Mouse (Mus musculus) CH12.LX (cell line): ENCODE data around the gene Sarnp. TPM values are rescaled to one million over a fixed set of nuclear protein-coding genes. Genes with fewer than 3 reads are reported as not detected.

Experiments used
- DNase-seq: peaks from one replicate; pipeline ENCODE4 v3.0.0-alpha.2; 2013; ENCODE audit errors: extremely low read depth
- H3K27ac ChIP-seq: 2 replicates; pipeline ENCODE4 v1.5.1; 2012; ENCODE audit warnings: low read depth, mild to moderate bottlenecking, control low read depth, moderate library complexity; ENCODE audit not compliant: insufficient read depth
- H3K27me3 ChIP-seq: replicated peaks from 2 replicates; pipeline ENCODE3; 2012; ENCODE audit warnings: inconsistent platforms
- H3K36me3 ChIP-seq, 2 experiments: replicated peaks in 1 of 2; 2 replicates each; pipeline versions ENCODE3 to v1.6.1; 2012; ENCODE audit warnings: inconsistent platforms in 1 of 2, low read length in 1 of 2, mild to moderate bottlenecking in 1 of 2, mixed read lengths in 1 of 2, moderate library complexity in 1 of 2; ENCODE audit not compliant: control insufficient read depth in 1 of 2, insufficient read depth in 1 of 2
- H3K4me1 ChIP-seq, 2 experiments: 2 replicates each; pipeline ENCODE4 v1.6.1; 2012; ENCODE audit warnings: inconsistent platforms in 1 of 2, moderate library complexity in 1 of 2; ENCODE audit not compliant: insufficient read depth in 2 of 2, control insufficient read depth in 1 of 2
- H3K4me2 ChIP-seq: 2 replicates; pipeline ENCODE4 v1.6.1; 2012; ENCODE audit warnings: low read depth, mild to moderate bottlenecking, control low read depth; ENCODE audit not compliant: poor library complexity, insufficient read depth, severe bottlenecking
- H3K4me3 ChIP-seq, 3 experiments: fragments of 150-350 bp in 1 of 3; sonication (generic) in 1 of 3; replicated peaks in 1 of 3; 2 replicates each; pipeline versions ENCODE3 to v1.5.1; 2011 to 2012; ENCODE audit warnings: low read depth in 2 of 3, low read length in 2 of 3, mild to moderate bottlenecking in 2 of 3, moderate library complexity in 2 of 3, control low read depth in 1 of 3, improper control_type of control experiment in 1 of 3, inconsistent platforms in 1 of 3, mixed read lengths in 1 of 3; ENCODE audit not compliant: poor library complexity in 1 of 3
- H3K79me2 ChIP-seq: replicated peaks from 2 replicates; pipeline ENCODE4 v1.6.1; 2012; ENCODE audit warnings: mild to moderate bottlenecking, moderate library complexity; ENCODE audit not compliant: control insufficient read depth, poor library complexity, insufficient read depth, severe bottlenecking; ENCODE audit errors: extremely low read depth
- H3K9ac ChIP-seq: 2 replicates; pipeline ENCODE4 v1.6.1; 2012; ENCODE audit warnings: low read depth, mild to moderate bottlenecking, control low read depth, moderate library complexity; ENCODE audit not compliant: insufficient read depth
- H3K9me3 ChIP-seq: replicated peaks from 2 replicates; pipeline ENCODE3; 2012; ENCODE audit warnings: low read length, inconsistent platforms, mixed read lengths
- E2F4 ChIP-seq: IDR thresholded peaks from 2 replicates; pipeline ENCODE4 v1.6.1; 2011; ENCODE audit warnings: low read depth, low read length, improper control_type of control experiment; ENCODE audit not compliant: insufficient replicate concordance
- RAD21 ChIP-seq: IDR thresholded peaks from 2 replicates; pipeline ENCODE4 v1.6.1; 2011; ENCODE audit warnings: low read depth, mild to moderate bottlenecking, low read length, improper control_type of control experiment, moderate library complexity
- ZC3H11A ChIP-seq: IDR thresholded peaks from 2 replicates; pipeline ENCODE4 v1.6.1; 2012; ENCODE audit warnings: low read depth, mild to moderate bottlenecking, inconsistent platforms, low read length, improper control_type of control experiment
- dilution Hi-C: fragments of 300-500 bp; cut with MboI; formaldehyde crosslinking; loops from 2 replicates; pipeline ENCODE4 v1.14.3; 2020; ENCODE audit warnings: low sequenced_read_pairs; ENCODE audit not compliant: extremely low pct_unique_long_range_greater_than_20kb, extremely low pct_ligation_motif_present
- in situ Hi-C: fragments of 300-500 bp; cut with MboI; formaldehyde crosslinking; loops from 3 replicates; pipeline ENCODE4 v1.14.3; 2019; ENCODE audit warnings: low sequenced_read_pairs, low pct_ligation_motif_present, low pct_unique_long_range_greater_than_20kb, mixed read lengths
- polyA plus RNA-seq: library from polyadenylated mRNA; unstranded; fragments of >175 nt; gene quantifications from 2 replicates; pipeline ENCODE4 v1.2.1, GENCODE M21; 2012; ENCODE audit warnings: low read depth; ENCODE audit not compliant: insufficient read length
- total RNA-seq, 2 experiments: library from RNA; depleted of rRNA; stranded (reverse); fragments of 300-350 nt in 1 of 2; fragments of >200 nt in 1 of 2; gene quantifications; 2 replicates each; pipeline ENCODE4 v1.2.3; 2012 to 2014

The Sarnp gene
- total and polyA plus RNA-seq, 3 experiments = 75.4 to 283 (median 170) TPM

DNA sequence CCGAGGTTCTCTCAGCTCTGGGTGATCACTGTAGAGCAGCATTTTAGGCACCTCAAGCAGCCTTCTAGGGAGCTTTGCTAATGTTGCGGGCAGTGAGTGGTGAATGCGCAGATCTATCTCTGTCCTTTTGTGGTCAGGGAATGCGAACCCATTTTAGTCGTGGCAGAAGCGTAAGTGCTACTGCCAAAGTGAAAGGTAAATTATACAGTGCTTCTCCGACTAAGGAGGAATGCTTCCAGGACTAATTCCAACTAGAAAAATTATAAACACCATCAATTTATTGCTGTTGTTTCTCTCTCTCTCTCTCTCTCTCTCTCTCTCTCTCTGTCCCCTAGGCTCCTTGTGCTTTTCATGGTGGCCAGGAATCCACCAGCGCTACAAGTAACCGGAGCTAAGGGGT lies 106.8 kb downstream of the Sarnp start, which contains the start of gene Bloc1s1:
Gene Bloc1s1 (minus strand): TSS at position 101 of the 400 bp plus-strand sequence.
- no peak for DNase-seq
- Histone ChIP-seq H3K4me2 (peak within 1 kb of the TSS; percentile 80), H3K79me2 (no peaks in the 10 kb centered on the region), H3K9ac (peak within 1 kb of the TSS; percentile 96), H3K4me1 (peaks cover 6 to 21% of the 10 kb centered on the region in 2 experiments), H3K27ac (peak within 1 kb of the TSS; percentile 64), H3K36me3 (peaks cover 0 to 24% of the 10 kb centered on the region in 2 experiments), H3K4me3 (peak within 1 kb of the TSS; percentile 81 to 91 (median 85)), H3K27me3 (peaks cover 11% of the 10 kb centered on the region), H3K9me3 (no peaks in the 10 kb centered on the region)
- TF ChIP-seq ZC3H11A (no peak), RAD21 (no peak), E2F4 (no peak)
- in situ Hi-C loops = no loop called here
- dilution Hi-C loops = no loop called here

Other genes with a start within 250 kb of the Sarnp start
Only the 20 nearest of the 23 such genes appear.
- gene Rps26, start 190.6 kb upstream of the Sarnp start, total RNA-seq (2012; rRNA removed) = 2,580 and 2,987 TPM in 2 replicates
- gene Rps26, start 190.6 kb upstream of the Sarnp start, total RNA-seq (2014; rRNA removed) = 1,667 and 1,906 TPM in 2 replicates
- gene Rps26, start 190.6 kb upstream of the Sarnp start, polyA plus RNA-seq = 2,220 and 2,250 TPM in 2 replicates
- 0.08 and 0.13 TPM in 2 replicates for gene Ikzf4, start 171.3 kb upstream of the Sarnp start, total RNA-seq (2012; rRNA removed)
- 0.09 TPM in 1 of 2 replicates, not detected in the other for gene Ikzf4, start 171.3 kb upstream of the Sarnp start, total RNA-seq (2014; rRNA removed)
- gene Ikzf4, start 171.3 kb upstream of the Sarnp start, polyA plus RNA-seq = 0.57 and 1.5 TPM in 2 replicates
- gene Suox, start 143.3 kb upstream of the Sarnp start, total RNA-seq (2012; rRNA removed) = 8.3 and 10.5 TPM in 2 replicates
- gene Suox, start 143.3 kb upstream of the Sarnp start, total RNA-seq (2014; rRNA removed) = 10.9 and 11.4 TPM in 2 replicates
- gene Suox, start 143.3 kb upstream of the Sarnp start, polyA plus RNA-seq = 9.0 TPM in 2 replicates
- gene Rab5b, start 121.1 kb upstream of the Sarnp start, total RNA-seq (2012; rRNA removed) = 22.0 and 27.4 TPM in 2 replicates
- 28.9 and 34.4 TPM in 2 replicates for gene Rab5b, start 121.1 kb upstream of the Sarnp start, total RNA-seq (2014; rRNA removed)
- gene Rab5b, start 121.1 kb upstream of the Sarnp start, polyA plus RNA-seq = 20.4 and 20.6 TPM in 2 replicates
- 7.1 and 7.6 TPM in 2 replicates for gene Pmel, start 113.1 kb upstream of the Sarnp start, total RNA-seq (2012; rRNA removed)
- 5.3 and 5.5 TPM in 2 replicates for gene Pmel, start 113.1 kb upstream of the Sarnp start, total RNA-seq (2014; rRNA removed)
- 8.8 and 9.4 TPM in 2 replicates for gene Pmel, start 113.1 kb upstream of the Sarnp start, polyA plus RNA-seq
- 38.9 and 47.1 TPM in 2 replicates for gene Cdk2, start 112.3 kb upstream of the Sarnp start, total RNA-seq (2012; rRNA removed)
- 79.3 and 86.9 TPM in 2 replicates for gene Cdk2, start 112.3 kb upstream of the Sarnp start, total RNA-seq (2014; rRNA removed)
- 75.3 and 89.2 TPM in 2 replicates for gene Cdk2, start 112.3 kb upstream of the Sarnp start, polyA plus RNA-seq
- 5.9 and 6.6 TPM in 2 replicates for gene Dgka, start 72.5 kb upstream of the Sarnp start, total RNA-seq (2012; rRNA removed)
- 3.4 TPM in 2 replicates for gene Dgka, start 72.5 kb upstream of the Sarnp start, total RNA-seq (2014; rRNA removed)
- gene Dgka, start 72.5 kb upstream of the Sarnp start, polyA plus RNA-seq = 9.0 and 9.5 TPM in 2 replicates
- 52.8 and 63.1 TPM in 2 replicates for gene Pym1, start 69.4 kb upstream of the Sarnp start, total RNA-seq (2012; rRNA removed)
- 84.9 and 87.8 TPM in 2 replicates for gene Pym1, start 69.4 kb upstream of the Sarnp start, total RNA-seq (2014; rRNA removed)
- 75.6 and 86.6 TPM in 2 replicates for gene Pym1, start 69.4 kb upstream of the Sarnp start, polyA plus RNA-seq
- 0.76 and 1.3 TPM in 2 replicates for gene Mmp19, start 26.4 kb upstream of the Sarnp start, total RNA-seq (2012; rRNA removed)
- 0.39 and 0.50 TPM in 2 replicates for gene Mmp19, start 26.4 kb upstream of the Sarnp start, total RNA-seq (2014; rRNA removed)
- 0.57 and 0.72 TPM in 2 replicates for gene Mmp19, start 26.4 kb upstream of the Sarnp start, polyA plus RNA-seq
- 33.4 and 33.7 TPM in 2 replicates for gene Dnajc14, start 13.3 kb upstream of the Sarnp start, total RNA-seq (2012; rRNA removed)
- 24.8 and 25.3 TPM in 2 replicates for gene Dnajc14, start 13.3 kb upstream of the Sarnp start, total RNA-seq (2014; rRNA removed)
- 32.6 and 32.8 TPM in 2 replicates for gene Dnajc14, start 13.3 kb upstream of the Sarnp start, polyA plus RNA-seq
- gene Tmem198b, start 13.0 kb upstream of the Sarnp start, total RNA-seq (2012; rRNA removed) = 1.2 and 2.0 TPM in 2 replicates
- gene Tmem198b, start 13.0 kb upstream of the Sarnp start, total RNA-seq (2014; rRNA removed) = 2.0 and 2.6 TPM in 2 replicates
- 4.5 and 4.7 TPM in 2 replicates for gene Tmem198b, start 13.0 kb upstream of the Sarnp start, polyA plus RNA-seq
- 56.1 and 73.7 TPM in 2 replicates for gene Ormdl2, start 4.3 kb downstream of the Sarnp start, total RNA-seq (2012; rRNA removed)
- gene Ormdl2, start 4.3 kb downstream of the Sarnp start, total RNA-seq (2014; rRNA removed) = 116 and 123 TPM in 2 replicates
- 52.1 and 65.8 TPM in 2 replicates for gene Ormdl2, start 4.3 kb downstream of the Sarnp start, polyA plus RNA-seq
- 4.5 and 5.4 TPM in 2 replicates for gene Gdf11, start 74.4 kb downstream of the Sarnp start, total RNA-seq (2012; rRNA removed)
- gene Gdf11, start 74.4 kb downstream of the Sarnp start, total RNA-seq (2014; rRNA removed) = 3.4 and 4.3 TPM in 2 replicates
- gene Gdf11, start 74.4 kb downstream of the Sarnp start, polyA plus RNA-seq = 7.3 and 7.4 TPM in 2 replicates
- 0.34 TPM in 1 of 2 replicates, not detected in the other for gene Cd63, start 83.7 kb downstream of the Sarnp start, total RNA-seq (2012; rRNA removed)
- not detected in 2 replicates for gene Cd63, start 83.7 kb downstream of the Sarnp start, total RNA-seq (2014; rRNA removed)
- 0.55 TPM in 1 of 2 replicates, not detected in the other for gene Cd63, start 83.7 kb downstream of the Sarnp start, polyA plus RNA-seq
- 2.6 and 4.3 TPM in 2 replicates for gene Rdh5, start 105.6 kb downstream of the Sarnp start, total RNA-seq (2012; rRNA removed)
- gene Rdh5, start 105.6 kb downstream of the Sarnp start, total RNA-seq (2014; rRNA removed) = 3.8 and 5.2 TPM in 2 replicates
- 4.6 and 6.2 TPM in 2 replicates for gene Rdh5, start 105.6 kb downstream of the Sarnp start, polyA plus RNA-seq
- gene Bloc1s1, start 106.7 kb downstream of the Sarnp start, total RNA-seq (2012; rRNA removed) = 67.8 and 74.4 TPM in 2 replicates
- 33.6 and 34.1 TPM in 2 replicates for gene Bloc1s1, start 106.7 kb downstream of the Sarnp start, total RNA-seq (2014; rRNA removed)
- gene Bloc1s1, start 106.7 kb downstream of the Sarnp start, polyA plus RNA-seq = 37.1 and 46.9 TPM in 2 replicates
- gene Itga7, start 116.5 kb downstream of the Sarnp start, total RNA-seq (2012; rRNA removed) = 0.34 and 0.64 TPM in 2 replicates
- gene Itga7, start 116.5 kb downstream of the Sarnp start, total RNA-seq (2014; rRNA removed) = 0.14 and 0.55 TPM in 2 replicates
- 0.63 and 0.74 TPM in 2 replicates for gene Itga7, start 116.5 kb downstream of the Sarnp start, polyA plus RNA-seq
- gene Mettl7b, start 143.7 kb downstream of the Sarnp start, total RNA-seq (2012; rRNA removed) = not detected in 2 replicates
- gene Mettl7b, start 143.7 kb downstream of the Sarnp start, total RNA-seq (2014; rRNA removed) = not detected in 2 replicates
- gene Mettl7b, start 143.7 kb downstream of the Sarnp start, polyA plus RNA-seq = not detected in 2 replicates
- gene Olfr9, start 172.1 kb downstream of the Sarnp start, total RNA-seq (2012; rRNA removed) = not detected in 2 replicates
- not detected in 2 replicates for gene Olfr9, start 172.1 kb downstream of the Sarnp start, total RNA-seq (2014; rRNA removed)
- not detected in 2 replicates for gene Olfr9, start 172.1 kb downstream of the Sarnp start, polyA plus RNA-seq
- not detected in 2 replicates for gene Olfr763, start 193.5 kb downstream of the Sarnp start, total RNA-seq (2012; rRNA removed)
- not detected in 2 replicates for gene Olfr763, start 193.5 kb downstream of the Sarnp start, total RNA-seq (2014; rRNA removed)
- gene Olfr763, start 193.5 kb downstream of the Sarnp start, polyA plus RNA-seq = not detected in 2 replicates